Mouse (Mus musculus) gastrocnemius, postnatal 10 days (tissue): ENCODE data around the gene Nck2. TPM values are rescaled to one million over a fixed set of nuclear protein-coding genes. Genes with fewer than 3 reads are reported as not detected.
"Not testable (repeated sequence)": the region's sequence is repeated elsewhere in the genome, so short reads cannot be mapped to it uniquely, and the experiment has no call there.

ENCODE experiments used
- DNase-seq: peaks from one replicate; pipeline ENCODE4 v3.0.0; 2021; ENCODE audit warnings: mixed read lengths
- total RNA-seq, 2 experiments: library from RNA; stranded (reverse); gene quantifications; 2 replicates each; pipeline ENCODE4 v1.2.3; 2021

The Nck2 gene
- total RNA-seq, 2 experiments from 2014 or later: 30.2 to 38.0 TPM

- DNase-seq: no peak
Measured at GRCm38 (mm10) chr1:43534060-43534760, 89.8 kb downstream of the Nck2 start.

DNA sequence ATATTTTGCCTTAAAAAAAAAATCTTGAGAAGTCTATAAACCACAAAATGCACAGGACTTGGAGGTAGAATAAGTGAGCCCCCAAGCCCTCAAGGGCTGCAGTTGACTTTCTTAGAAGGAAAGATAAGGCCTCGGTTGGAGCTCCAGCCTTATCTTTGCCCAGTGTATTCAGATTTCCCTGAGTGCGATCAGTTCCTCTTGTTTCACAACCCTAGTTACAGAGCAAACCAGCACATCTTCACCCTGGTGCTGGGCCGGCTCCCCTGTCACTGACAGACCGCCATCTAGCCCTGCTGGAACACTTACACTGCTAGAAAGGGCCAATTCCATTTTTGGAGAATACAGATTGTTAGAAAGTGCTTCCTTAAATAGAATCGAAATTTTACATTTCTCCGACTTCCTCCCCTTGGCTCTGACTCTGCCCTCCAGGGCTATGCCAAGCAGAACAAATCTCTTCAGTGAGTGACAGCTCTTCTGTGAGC is 91.2 kb downstream of the Nck2 start:
- DNase-seq: no peak

DNA sequence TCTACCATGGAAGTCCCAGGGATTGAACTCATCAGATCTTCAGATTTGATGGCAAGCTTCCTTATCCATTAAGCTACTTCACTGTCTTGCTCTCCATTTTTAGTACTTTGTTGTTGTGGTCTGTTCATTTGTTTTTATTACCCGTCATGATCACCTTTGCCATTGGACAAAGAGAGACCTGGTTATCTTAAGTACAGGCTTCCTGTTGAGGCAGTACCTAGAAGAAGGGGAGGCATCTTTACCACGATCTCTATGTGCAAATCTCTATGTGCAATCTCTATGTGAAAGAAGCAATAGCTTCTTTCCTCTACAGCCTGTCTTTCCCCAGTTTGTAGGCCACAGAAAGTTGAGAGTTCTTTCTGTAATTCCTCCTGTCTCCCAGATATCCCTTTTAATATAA is 91.9 kb downstream of the Nck2 start:
- no peak for DNase-seq

DNA sequence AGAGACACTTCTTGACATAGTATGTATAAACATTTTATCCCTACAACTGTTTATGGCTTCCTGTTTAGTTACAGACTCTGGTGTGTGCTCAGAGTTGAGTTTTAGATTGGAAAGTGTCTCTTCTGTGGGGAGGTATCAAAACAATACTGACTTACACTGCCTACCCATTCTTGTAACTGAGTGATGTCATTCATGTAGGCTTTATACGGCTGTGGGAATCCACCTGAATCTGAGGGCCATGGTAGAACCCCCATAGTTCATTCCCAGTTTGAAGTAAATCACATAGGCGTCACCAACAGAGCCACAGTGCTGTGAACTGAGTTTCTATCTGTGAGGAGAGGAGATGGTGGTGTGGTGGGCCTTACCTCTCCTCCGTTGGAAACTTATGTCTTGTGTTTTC is 92.6 kb downstream of the Nck2 start:
- no peak for DNase-seq

GRCm38 (mm10) chr1:43537496-43537895 is 93.1 kb downstream of the Nck2 start:
- no peak for DNase-seq

GRCm38 (mm10) chr1:43538716-43539115 is 94.3 kb downstream of the Nck2 start:
- no peak for DNase-seq

GRCm38 (mm10) chr1:43539689-43540380 is 95.5 kb downstream of the Nck2 start:
- DNase-seq: no peak

- no peak for DNase-seq
Measured at GRCm38 (mm10) chr1:43542339-43542738, 98.0 kb downstream of the Nck2 start.

DNA sequence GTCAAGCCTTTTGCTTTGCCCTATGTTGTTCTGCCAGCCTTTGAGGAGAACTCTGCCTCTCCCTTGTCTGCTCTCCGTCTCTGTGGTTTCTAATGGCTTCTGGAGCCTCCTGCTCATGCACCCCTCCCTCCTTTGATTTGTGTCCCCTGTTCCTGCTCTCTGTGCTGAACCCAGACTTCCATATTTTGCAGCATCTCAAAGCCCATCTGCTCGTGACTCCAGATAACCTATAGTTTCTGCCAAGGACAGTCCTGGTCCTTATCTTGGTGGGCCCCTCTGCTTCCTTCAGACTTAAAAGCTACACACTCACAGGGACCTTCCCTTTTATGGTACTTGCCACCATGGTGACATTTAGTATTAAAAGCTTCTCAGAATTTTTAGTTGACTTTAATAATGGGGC is 103.3 kb downstream of the Nck2 start:
- no peak for DNase-seq

DNA sequence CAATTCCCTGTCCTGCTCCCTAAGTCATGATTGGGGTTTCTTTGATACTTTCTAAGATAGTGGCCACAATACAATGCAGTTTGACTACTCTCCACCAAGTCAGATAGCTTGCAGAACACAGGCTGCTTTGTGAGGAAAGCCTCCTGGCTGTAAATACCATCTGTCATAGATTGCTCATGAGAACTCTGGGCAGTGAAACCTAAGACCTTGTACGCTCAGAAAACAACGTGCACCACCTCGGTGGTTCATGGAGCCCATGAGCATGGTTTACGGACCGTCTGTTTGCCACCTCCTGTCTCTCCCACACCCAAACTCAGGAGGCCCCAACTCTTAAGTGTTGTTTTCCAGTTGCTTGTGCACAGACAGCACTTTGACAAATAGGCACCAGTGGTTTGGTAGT is 104.4 kb downstream of the Nck2 start:
- no peak for DNase-seq

DNA sequence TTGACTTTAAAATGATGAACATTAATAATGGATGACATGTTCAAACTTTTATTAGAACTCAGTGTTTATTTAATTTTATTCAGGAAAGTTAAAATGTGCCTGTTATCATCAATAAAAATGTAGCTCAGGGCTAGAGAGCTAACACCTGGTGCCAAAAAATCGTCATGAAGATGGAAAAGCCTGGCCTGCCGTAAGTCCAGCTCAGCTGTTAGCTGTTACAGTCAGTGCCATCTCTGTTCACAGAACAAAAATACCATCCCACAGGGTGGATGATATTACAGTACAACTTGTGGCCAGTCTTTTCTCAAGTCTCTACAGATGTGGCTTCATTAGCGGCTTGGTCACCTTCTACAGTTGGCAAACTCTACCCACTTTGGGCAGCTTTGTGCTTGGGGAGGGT is 106.1 kb downstream of the Nck2 start:
- DNase-seq: no peak

DNA sequence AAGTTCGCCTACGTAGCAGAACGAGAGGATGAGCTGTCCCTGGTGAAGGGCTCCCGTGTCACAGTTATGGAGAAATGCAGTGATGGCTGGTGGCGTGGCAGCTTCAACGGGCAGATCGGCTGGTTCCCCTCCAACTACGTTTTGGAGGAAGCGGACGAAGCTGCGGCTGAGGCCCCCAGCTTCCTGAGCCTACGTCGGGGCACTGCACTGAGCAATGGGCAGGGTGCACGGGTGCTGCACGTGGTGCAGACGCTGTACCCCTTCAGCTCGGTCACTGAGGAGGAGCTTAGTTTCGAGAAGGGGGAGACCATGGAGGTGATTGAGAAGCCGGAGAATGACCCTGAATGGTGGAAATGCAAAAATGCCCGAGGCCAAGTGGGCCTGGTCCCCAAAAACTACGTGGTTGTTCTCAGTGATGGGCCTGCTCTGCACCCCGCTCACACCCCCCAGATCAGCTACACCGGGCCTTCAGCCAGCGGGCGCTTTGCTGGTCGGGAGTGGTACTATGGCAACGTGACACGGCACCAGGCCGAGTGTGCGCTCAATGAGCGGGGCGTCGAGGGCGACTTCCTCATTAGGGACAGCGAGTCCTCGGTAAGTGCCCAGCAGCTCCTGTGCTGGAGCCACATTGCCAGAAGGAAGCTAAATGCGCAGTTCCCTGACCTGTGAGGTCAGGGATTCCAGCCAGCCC is 109.8 kb downstream of the Nck2 start:
- not testable (repeated sequence) for DNase-seq

- DNase-seq: no peak
Measured at GRCm38 (mm10) chr1:43555222-43555974, 111.0 kb downstream of the Nck2 start.

DNA sequence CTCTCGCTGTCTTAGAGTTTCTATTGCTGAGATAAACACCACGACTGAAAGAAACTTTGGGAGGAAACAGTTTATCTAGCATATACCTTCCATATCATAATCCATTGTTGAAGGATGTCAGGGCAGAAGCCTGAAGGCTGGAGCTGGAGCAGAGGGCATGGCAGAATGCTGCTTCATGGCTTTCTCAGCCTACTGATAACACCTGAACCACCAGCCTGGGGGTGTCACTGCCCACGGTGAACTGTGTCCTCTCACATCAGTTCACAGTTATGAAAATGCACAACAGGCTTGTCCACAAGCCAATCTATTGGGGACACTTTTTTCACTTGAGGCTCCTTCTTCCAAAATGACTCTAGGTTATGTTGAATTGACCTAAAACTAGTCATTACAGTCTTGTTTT is 114.0 kb downstream of the Nck2 start:
- DNase-seq: no peak

GRCm38 (mm10) chr1:43559043-43559692 is 114.8 kb downstream of the Nck2 start:
- DNase-seq: no peak

- DNase-seq: no peak
Measured at GRCm38 (mm10) chr1:43561085-43561484, 116.7 kb downstream of the Nck2 start.

DNA sequence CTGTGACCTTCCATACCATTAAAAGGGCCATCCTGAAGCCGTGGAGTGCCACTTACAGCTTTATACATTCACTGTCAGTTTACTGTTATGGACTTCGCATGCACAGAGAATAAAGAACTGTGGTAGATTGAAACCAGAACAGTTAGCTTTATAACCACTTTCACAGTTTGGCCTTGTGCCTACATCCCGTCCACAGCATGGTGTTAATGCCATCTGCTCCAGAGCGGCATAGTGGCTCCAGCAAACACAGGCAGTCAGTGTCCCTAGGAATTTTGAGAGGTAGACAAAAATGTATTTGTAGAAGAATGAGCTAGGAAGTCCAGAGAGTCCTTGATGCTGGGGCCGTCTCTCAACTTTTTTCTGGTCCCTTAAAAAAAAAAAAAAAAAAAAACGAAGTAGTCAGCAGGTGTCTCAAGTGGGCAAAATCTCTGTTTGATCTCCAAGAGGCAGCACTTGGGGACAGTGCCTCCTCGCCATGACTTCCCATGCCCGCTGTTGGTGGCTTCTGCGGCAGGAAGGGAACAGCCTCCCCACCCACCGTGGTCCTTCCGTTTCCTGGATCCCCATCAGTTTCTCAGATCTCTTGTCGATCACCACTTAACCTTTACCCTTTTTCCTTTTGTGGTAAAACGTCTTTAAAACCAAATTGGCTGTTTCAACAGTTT is 117.8 kb downstream of the Nck2 start:
- DNase-seq: no peak

DNA sequence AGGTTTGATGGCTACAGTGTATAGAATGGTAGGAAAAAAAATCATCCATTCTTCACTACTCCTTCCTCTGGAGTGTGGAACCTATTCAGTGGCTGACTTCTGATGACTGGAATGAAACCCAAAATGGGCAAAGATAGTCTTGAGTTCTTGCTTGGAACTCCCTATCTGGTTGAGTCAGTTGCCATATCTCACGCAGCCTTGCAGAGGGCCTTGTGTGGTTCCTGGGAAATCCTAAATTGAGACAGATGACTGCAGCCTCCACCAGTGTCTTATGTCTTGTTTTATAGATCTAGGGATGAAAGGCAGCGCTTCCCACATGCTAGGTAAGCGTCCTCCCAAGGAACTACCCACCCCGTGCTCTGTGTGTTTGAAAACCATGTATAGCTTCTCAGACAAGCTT is 120.9 kb downstream of the Nck2 start:
- DNase-seq: no peak

DNA sequence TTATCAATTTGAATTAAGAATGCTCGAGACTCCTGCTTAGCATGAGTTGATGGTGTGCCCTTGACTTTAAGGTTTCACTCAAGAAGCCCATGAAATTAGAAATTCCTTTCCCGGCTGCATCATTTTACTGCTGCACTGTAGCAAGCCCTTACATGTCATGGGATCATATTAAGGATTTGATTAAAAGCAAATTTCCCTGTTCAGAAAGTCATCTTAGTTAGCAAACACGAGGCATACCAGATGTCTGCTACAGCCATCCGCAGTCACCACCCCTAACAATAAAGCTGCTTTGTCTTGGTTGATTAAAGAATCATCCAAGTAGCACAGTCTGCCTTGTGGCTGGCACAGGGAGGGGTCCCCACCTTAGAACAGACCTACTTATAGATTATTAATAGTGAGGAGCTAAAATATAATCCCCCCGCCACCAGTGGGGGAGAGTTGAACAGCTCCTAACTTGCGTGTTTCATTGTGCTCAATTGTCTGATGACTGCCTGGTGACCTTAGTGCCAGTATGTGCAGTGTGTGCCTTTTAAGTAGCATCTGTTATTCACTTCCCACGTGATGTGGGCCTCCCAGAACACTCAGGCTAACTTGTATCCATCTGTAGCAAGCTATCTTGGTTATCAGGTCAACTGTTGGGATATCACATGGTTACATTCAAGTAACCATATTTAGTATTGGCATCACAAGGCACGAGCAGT is 122.4 kb downstream of the Nck2 start:
- DNase-seq: no peak

DNA sequence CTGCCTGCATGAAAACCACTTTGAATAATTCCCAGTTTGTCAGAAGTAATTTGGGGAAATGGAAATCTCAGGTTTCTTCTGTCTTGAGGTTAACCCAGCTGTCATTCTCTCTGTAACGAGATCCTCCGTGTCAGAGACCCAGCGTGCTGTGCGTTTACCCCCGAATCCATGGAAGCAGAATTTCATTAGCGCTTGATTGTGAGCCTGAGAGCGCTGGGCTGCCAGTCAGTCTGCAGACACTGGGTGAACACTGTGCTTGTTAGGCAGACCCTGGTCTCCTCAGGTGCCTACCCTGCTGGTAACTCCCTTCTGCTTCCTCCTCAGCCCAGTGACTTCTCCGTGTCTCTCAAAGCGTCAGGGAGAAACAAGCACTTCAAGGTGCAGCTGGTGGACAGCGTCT is 124.4 kb downstream of the Nck2 start:
- DNase-seq: no peak

DNA sequence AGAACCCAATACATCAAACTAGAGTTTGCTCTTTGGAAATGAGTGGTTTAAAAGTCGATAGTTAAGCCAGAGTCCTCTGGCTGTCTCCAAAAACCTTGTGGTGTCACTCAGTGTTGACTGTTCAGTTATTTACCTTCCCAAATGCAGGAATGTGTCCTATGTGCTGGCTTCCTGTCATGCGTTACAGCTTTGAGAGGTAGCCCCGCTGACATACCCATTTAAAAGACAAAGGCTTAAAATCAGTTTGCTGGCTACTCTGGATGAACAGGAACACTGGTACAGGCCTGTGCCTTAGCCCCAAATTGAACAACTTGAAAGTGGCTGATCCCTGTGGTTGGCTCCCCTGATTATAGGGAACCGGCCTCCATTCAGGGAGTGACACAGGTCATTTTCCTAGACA is 126.7 kb downstream of the Nck2 start:
- DNase-seq: no peak
